Mouse (Mus musculus): ENCODE measurements around the gene Ocel1.

Gene Ocel1

DNA sequence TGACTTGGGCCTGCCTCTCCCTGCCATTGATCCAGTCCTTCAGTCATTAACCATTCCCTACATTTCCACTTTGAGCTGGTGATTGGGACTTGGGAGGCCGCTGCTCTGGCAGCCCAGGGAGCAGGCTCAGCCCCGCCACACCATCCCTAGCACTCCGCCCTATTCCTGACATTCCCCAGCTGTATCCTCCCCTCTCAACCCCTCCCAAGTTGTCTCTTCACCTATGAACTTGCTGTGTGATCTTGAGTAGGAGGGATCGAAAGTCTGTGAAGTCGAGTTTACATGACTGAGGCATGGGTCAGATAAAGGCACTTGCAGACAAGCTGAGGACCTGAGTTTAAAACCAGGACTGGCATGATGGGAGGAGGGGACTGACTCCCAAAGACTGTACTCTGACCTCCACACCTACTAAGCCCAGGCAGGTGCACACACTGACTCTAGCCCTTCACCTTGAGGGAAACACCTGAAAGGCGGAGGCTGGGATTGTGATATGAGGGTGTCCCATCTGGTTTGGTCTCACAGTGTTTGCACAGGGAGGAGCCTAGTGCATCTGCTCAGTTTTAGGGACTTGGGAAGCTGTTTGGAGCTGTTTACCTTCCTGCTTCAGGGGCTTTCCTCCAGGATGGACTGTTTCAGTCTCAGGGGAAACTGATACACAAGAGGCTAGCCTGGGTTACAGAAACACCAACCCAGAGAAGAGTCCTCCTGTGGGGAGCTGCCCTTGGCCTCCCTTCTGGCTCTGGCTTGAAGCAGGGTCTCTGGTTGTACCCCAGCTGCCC lies 32.2 kb downstream of the Ocel1 start:
- no peak for DNase-seq (ENCODE audit: low spot score)

DNA sequence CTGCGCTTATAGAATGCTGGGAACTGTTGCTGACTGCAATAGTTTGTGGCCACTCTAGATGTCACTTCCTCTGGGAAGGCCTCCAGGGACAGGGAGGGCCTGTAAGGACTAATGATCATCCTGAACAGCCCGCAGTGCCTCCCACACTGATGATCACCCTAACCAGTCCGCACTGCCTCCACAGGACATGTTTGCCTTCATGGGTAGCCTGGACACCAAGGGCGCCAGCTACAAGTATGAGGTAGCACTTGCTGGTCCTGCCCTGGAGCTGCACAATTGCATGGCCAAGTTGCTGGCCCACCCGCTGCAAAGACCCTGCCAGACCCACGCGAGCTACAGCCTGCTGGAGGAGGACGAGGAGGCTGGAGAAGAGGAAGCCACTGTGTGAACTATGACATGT lies 32.9 kb downstream of the Ocel1 start:
- DNase-seq (ENCODE audit: low spot score), result no peak

DNA sequence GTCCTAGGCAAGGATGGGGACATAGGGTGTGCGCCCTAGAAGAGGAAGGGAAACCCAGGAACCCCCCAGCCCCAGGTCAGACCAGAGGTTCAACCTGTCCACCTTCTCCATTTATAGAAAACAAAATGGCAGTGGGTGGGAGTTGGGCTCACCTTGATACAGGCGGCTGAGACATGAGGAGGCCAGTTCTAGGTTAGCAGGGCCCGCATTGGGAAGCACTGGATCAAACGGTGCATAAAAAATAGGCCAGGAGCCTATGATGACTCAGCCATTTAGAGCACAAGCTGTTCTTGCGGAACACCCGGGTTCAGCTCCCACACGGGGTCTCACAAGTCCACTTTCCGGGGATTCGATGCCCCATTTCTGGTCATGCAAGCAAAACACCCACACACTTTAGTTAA lies 33.9 kb downstream of the Ocel1 start:
- no peak for DNase-seq (ENCODE audit: low spot score)

DNA sequence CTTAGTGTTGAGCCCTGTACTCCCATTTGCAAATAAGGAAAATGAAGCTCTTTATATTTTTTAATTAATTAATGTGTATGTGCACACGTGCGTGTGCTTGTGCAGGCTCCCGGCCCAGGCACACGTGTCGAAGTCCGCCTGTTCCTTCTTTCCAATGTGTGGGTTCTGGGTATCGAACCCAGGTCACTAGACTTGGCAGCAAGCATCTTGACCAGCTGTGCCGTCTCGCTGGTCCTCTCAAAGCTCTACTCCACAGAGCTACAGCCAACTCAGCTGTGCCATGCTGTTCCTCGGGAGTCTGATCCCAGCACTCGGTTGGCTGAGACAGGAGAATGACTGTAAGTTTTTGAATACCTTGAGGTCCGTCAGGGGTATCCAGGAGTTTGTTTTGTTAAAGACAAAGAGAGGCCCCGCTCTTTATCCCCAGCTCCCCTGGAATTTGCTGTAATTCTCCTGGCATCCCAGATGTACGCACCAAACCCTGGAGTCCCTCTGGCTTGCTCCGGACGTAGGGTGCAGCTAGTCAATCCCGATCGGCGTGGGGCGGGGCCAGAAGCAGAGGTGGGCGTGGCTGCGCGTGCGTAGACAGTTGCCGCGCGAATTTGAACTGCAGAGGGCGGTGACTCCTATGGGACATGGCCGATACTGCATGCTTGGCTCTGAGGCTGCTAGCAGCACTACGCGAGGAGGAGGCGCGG lies 34.5 kb downstream of the Ocel1 start, which contains the start of gene Ankle1:
Gene Ankle1, plus strand, starts transcription at position 610 of the 698 bp plus-strand sequence.
- DNase-seq (ENCODE audit: low spot score), result peak; percentile 95

DNA sequence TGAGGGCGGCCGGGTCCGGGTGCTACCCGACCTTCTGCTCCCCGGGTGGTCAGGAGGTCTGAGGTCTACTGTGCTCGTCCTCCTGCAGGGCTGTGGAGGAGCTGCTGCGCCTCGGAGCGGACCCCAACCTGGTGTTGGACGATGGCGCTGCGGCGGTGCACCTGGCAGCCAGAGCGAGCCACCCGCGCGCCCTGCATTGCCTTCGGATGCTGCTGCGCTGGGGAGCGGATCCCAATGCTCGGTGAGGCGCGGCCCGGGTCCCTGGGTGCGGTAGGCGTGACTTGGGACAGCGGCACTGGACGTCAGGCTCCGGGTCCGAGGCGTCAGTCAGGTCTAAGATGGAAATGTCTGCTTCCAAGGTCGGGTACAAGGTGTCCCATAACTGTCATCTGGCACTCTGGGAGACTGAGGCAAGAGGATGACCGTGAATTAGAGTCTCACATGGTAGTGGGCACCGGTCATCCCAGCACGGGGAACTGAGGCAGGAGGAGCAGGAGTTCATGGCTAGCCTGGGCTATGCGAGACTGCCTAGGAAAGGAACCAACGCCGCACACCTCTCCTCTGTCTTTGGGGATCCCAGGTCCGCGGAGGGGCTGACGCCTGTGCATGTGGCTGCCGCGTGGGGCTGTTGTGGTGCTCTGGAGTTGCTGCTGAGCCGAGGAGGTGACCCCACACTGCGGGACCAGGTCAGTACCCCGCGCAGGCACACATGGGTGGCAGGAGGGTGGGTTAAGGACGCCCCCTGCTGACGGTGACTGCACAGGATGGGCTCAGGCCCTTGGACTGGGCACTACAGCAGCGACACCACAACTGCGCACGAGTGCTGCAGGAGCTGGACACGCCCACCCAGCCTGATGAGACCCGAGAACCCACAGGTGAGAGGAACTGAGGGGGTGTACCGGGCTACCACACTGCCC lies 35.3 kb downstream of the Ocel1 start:
- DNase-seq (ENCODE audit: low spot score), result peak; percentile 60

DNA sequence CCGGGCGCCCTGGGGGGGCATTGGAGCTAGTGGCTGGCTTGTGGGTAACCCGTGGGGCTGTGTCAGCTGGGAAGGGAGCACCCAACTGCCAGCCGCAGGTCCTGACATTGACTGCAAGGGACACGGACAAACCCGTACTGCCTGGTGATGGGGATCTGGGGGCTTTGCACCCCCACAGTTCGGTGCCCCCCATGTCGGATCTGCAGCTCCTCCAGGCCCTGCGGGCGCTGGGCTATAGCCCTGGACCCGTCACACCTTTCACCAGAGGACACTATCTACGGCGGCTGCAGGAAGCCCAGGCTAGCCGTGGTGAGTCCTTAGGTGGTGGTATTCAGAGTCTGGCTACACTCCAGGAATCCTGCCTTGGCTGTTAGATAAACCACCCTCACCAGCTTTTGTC lies 36.3 kb downstream of the Ocel1 start:
- DNase-seq (ENCODE audit: low spot score), result no peak

DNA sequence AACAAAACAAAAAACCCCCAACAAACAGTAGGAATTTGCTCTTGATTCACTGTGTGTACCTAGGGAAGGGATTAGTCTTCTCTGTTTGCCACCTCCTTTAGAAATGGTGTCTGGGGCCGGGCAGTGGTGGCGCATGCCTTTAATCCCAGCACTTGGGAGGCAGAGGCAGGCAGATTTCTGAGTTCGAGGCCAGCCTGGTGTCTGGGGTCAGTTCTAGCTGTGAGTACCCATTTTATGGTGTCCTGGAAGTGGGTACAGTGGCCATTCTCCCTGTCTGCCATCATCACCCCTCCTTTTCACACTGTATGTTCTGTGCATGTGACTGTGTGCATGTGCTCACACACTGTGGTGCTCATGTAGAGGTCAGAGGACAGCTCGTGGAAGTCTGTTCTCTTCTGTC lies 37.1 kb downstream of the Ocel1 start:
- DNase-seq (ENCODE audit: low spot score), result no peak

DNA sequence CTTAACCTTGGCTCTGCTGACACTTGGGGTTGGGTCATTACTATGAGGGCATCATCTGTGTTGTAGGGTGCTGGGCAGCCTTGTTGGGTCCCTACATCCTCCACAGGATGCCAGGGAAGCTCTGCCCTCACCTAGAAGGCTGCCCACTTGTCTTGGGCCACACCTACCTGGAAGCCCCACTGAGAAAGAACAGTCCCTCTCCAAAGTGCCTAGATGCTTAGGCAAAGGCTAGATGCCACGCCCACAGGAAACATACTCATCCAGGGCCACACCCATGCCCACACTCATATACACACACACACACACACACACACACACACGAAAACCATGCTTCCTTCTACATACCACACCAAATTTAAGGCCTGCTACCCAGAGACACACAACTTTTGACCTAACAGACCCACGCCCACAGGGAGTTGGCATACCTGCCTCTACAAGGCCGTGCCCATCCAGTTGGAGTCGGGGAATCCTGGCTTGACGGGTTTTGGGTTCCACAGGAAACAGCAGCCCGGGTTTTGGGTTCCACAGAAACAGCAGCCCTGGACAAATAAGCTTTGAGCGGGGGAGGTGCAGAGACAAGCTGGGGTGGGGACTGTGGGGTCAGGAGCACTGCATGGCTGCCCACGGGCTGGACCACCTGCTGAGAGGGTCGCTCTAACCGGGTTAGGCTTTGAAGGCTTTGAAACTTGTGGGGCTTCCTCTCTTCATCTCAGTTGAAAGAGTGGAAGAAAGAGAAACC lies 40.6 kb downstream of the Ocel1 start:
- DNase-seq (ENCODE audit: low spot score), result no peak

DNA sequence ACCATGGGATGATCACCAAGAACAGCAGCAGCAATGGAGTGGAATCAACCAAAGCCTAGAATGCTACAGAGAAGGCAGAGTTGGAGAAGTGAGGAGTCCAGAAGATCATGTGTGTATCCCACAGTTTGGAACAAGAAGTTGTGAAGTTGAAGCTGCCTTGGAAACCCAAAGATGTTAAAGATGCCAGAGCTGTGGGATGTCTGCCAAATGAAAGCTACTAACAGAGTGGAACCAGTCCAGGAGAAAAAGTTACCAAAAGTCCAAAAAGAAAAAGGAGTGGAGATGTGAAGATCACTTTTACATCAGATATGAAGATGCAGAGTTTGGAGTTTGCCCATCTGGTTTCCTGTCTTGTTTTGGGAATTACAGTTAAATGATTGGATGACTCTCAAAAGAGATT lies 51.0 kb downstream of the Ocel1 start:
- no peak for DNase-seq (ENCODE audit: low spot score)

Data from layer of hippocampus, adult 11-12 months (tissue).